Mouse (Mus musculus) testis, adult 2 months (tissue): ENCODE data around the gene Xpot.

Experiments
- CTCF ChIP-seq: fragments of 200-500 bp; IDR thresholded peaks from 2 replicates; pipeline ENCODE4 v1.5.1; 2012; ENCODE audit warnings: low read depth, mild to moderate bottlenecking, inconsistent platforms, low read length, moderate library complexity; ENCODE audit not compliant: control insufficient read depth, insufficient read depth, insufficient replicate concordance
- POLR2A ChIP-seq: fragments of 200-500 bp; IDR thresholded peaks from 2 replicates; pipeline ENCODE4 v1.6.1; 2012; ENCODE audit warnings: low read depth, mild to moderate bottlenecking, inconsistent platforms, low read length, moderate library complexity; ENCODE audit not compliant: control insufficient read depth

- no peak for TF ChIP-seq CTCF
- TF ChIP-seq POLR2A, result no peak
These were observed 36.6 kb upstream of the Xpot start for GRCm38 (mm10) chr10:121662711-121663110.
